Mouse (Mus musculus) thymus, adult 18-20 months (tissue): ENCODE measurements around the gene Lrrk1.

Source experiments
- DNase-seq, 2 experiments: peaks; one replicate each; pipeline ENCODE4 v3.0.0; 2022; ENCODE audit warnings: mixed read lengths in 2 of 2

Lrrk1 gene

DNA sequence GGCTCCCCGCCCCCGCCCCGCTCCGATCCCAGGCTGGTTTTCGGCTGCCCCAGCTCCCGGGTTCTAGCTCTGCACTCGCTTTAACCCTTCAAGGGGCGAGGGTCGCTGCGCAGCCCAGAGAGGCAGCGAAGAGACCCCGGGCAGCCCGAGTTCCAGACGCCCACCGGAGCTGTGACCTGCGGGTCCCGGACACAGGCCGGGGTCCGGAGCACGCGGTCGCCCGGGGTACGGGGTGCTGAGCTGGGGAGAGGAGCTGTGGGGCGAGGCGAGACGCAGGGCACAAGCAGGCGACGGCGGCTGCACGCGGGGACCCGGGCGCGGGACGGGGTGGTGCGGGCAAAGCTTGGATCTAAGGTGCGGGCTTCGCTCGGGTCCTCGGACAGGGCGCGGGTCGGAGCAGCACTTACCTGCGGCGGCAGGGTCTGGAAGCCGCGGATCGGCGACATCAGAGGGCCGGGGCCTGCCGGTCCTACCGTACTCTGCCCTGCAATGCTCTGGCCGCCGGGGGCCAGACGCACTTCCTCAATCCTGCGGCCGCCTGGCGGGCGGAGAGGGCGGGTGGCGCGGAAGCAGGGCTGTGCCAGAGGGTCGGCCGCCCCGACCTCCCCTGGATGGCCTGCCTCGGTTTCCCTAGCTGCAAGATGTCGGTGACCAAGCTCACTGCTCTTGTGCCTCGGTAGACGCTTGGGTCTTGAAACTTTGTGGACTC, at the start of gene Lrrk1:
Lrrk1 (minus strand) TSS at position 538 of the 709 bp plus-strand sequence.
- no peak for DNase-seq

DNA sequence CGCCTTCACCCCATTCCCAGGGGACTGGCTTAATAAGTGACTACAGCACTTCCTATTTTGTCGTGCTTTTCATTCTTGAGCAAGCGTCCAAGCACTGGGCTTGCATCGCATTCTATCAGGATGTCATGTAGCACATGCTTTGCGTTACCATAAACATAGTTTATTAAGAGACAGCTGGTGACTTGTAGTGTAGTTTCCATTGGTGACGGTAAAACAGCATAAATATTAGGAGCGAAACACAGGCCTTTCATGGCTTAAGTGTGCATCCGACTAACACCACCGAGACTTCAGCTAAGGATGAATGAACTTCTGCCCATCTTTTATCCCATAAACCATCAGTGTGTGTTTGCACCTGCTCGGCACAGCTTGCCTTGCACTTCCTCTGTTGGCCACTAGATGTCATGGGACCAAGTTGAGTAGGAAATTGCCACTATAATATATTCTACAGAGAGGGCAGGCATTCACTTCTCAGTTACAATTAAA, 46.3 kb upstream of the Lrrk1 start:
- no peak for DNase-seq

DNA sequence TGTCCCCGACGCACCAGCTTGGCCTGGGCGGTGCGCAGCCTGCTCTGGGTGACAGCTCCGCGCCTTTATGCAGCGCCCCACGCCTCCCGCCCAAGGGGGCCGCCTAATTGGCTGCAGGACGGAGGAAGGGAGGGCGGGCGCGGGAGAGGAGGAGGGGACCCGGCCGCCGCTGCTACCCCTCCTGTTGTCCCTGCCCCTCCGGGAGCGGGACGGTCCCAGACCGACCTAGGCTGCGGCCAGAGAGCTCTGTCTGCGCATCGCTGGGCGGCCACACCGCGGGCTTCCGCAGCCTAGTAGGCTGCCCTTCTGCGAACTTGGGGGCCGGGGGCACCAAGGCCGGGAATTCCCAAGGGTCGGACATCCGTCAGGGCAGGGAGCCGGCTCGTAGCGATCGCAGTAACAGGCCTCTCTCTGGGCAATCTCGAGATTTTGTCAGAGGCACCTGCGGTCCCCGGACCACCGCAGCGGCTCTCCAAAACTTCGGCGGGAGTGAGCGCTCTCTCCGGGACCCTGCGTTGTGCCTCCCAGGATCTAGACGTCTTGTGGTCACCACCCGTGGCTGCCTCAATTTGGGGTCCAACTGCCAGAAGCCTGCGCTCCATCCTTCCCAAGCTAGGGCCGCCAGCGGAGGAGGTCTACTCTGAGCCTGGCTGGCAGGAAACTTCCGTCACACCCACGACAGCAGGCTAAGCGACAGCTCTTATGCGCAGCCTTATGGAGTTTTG, 39.4 kb upstream of the Lrrk1 start, which contains the start of gene Aldh1a3:
Aldh1a3 (minus strand) TSS at position 81 of the 725 bp plus-strand sequence.
- no peak for DNase-seq

DNA sequence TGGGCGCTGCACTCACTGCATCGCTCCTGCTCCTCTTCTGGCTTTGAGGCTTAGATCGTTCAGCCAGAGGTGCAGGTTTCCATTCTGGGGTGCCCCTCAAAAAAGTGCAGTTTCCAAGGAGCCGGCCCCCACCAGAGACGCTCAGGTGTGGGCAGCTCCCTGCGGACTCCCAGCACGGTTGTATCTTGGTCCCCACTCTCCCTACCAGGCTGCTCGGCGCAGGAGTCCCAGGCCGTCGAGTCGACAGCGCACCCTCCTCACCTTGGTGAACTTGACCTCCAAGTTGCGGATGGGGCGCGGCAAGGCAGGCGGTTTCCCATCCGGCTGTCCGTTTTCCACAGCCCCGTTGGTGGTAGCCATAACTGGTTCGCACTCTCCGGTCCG, 38.9 kb upstream of the Lrrk1 start:
- DNase-seq = no peak

DNA sequence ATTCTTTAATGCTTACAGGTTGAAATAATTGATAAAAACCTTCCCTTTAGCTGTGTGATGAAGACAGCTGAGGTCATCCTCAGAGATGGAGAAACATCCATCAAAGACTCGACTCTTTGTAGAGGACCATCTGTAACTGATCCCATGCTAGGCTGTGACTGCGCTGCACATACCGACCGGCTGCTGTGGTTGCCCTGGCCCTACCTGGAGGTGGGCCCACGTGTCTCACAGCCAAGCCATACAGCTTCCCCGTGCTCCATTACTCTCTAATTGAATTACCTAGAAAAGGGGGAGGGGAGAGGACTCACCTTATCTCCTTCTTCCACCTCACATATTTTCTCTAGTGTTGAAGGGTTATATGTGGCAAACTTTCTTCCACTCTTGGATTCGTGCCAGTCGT, 33.8 kb upstream of the Lrrk1 start:
- DNase-seq = no peak

DNA sequence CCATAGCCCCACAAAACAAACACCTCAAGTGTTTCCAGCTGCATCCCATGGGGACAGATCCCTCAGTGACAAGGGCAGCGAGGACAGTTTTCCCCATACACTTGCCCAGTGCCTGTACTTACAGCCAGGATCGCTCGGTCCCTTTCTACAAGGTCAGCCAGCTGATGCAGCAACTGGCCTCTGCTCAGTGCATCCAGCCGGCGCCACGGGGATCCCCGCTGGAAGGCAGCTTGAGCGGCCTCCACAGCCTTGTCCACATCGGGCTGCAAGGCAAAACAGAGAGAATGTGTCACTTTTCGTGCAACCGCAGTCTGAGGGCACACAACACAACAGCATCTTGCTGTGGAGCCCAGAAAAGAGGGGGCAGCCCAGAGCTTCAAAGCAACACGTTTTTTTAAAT, 30.8 kb upstream of the Lrrk1 start:
- DNase-seq = no peak

DNA sequence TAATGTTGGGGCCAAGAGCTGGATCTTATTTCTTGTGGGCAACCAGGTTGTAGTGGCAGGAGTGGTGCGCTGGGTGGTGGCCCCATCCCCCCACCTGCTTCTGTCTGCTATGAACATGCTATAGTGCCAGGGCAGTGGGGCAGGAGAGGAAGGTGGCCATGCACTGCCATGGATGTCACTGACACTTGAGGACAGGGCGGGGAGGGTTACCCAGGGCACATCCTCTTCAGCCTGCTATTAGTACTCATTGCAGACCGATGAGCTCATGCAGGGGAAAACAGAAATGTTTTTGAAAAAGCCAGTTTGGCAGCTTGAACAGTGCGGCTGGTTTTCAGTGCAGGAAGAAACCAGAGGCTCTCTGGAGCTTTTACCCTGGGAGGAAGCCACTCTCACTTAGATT, 28.7 kb upstream of the Lrrk1 start:
- no peak for DNase-seq

DNA sequence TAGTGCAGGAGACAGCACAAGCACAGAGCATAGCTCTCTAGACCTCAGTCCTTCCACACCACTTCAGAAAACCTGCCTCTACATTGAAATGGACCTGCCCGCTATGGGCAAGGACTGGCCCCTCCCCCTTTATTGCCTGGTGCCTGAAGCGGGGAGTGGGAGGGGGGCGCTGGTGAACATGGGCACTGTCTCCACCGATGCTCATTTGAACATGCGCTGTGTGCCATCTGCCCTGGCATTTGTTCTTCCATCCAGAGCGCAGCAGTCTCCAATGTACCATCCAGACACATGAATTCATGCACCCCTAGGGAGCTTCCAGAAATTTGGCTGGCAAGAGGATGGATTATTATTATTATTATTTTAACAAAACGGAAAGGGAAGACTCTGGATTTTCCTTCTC, 24.9 kb upstream of the Lrrk1 start:
- no peak for DNase-seq

DNA sequence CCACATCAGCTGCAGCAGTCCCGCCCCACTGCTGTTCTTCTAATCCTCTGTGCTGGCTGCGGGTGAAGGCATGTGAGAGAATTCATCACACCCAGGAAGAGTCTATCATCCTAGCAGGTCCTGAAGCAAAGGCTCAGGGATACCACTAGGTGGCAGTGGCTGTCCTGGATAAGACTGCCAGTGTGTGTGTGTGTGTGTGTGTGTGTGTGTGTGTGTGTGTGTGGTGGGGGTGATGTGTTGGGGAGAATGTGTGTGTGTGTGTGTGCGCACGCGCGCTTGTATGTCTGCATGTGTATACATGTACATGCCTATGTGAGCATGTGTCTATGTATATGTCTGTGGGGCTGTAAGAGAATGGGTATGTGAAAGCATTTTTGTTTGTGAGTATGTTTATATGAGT, 21.3 kb upstream of the Lrrk1 start:
- no peak for DNase-seq

DNA sequence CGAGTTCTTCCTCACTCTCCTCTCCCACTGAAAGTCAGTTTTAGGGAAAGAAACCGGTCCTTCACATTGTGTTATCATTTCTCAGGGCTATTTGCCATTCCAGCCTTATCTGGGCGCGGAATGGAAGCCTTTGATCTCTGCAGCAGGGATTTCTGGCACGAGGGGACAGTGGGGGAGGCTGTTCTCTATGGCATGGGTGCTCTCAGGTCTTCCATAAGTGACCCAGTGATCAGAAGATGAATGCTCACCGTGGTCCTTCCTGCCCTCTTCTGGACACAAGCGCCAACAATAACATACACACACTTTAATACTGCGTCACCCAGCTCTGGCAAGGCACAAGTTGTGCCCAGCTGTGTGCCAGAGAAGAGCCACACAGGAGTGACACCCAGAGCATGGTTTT, 18.8 kb upstream of the Lrrk1 start:
- DNase-seq = no peak

DNA sequence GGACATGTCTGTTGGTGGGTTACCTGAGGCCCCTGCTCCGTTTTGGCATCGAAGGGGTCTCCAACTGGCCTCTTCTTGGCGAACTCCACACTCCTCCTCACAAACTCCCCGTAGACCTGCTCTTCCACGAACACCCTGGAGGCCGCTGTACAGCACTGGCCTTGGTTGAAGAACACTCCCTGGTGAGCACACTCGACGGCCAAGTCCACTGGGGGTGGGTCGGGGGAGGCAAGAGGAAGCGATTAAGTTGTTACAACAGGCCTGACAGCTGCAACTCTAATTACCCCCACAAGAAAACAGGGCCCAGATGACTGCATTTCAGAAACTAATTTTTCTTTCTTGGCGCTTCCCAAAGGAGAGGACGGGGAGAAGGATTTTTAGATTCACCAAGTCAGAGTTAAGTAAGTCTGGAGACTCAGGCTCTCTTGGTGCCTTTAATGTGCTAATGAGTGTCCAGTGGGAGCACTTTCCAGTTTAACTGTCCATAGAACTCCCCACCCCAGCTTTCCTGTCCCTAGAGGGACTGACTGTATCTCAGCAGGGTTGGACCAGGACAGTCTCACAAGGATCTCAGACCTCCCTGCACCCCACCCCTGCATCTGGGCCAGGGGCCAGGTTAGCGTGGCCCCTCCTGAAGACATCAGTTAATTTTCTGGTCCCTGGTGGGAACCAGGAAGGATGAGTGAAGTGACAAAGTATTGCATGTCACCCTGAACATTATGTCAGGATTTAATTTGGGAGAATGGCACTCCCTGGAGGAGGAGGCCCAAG, 18.0 kb upstream of the Lrrk1 start:
- DNase-seq = no peak

DNA sequence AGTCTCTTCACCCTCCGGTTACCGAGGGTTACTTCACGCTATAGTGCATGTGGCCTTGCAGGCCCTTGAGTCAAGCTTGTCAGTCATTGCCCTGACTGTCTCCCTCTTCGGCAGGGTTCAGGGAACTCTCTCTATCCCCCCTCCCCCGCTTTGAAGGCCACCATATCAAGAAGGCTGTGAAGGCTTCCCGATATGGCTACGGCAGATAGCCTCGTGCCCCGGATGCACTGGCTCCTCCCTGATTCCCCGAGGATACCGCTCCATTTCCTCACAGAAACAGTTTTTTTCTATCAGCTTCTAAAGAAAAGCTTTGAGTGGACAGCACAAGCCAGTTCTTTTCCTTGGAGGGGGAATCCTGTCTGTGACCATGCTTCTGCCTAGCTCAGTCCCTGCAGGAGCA, 17.4 kb upstream of the Lrrk1 start:
- DNase-seq = no peak

DNA sequence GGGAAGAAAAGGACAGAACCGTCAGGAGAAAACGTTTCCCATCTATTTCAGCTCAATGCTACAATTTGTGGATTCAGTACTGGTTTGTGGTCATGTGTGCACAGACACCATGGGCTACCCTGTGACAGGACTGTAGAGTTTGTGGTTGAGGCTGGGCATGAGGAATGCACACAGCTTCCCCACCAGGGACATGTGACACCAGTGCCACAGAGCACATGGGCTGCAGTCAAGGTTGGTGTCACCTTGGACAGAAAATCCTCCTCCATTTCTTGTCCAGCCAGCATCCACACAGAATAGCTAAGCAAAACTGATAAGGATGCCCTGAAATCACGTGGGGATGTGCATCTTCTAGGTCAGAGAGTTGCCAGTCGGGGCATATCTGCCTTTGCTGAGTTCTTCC, 16.7 kb upstream of the Lrrk1 start:
- no peak for DNase-seq

DNA sequence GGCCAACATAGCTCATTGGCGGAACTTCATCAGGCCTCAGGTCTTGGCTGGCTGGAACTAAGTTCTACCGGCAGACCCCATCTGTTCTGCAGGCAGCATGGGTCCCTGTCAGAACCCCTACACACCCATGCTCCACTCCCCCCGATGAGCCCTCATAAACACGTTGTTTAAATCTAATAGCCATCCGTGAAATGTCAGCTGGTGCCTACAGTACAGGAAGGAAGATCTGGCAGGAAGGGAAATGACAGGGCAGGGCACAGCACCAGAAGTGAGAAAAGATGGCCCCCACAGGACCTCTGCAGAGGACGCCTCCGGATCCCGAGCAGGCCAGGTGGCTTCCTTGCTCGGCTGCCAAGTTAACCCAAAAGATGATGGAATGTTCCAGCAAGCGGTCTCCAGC, 16.0 kb upstream of the Lrrk1 start:
- no peak for DNase-seq

DNA sequence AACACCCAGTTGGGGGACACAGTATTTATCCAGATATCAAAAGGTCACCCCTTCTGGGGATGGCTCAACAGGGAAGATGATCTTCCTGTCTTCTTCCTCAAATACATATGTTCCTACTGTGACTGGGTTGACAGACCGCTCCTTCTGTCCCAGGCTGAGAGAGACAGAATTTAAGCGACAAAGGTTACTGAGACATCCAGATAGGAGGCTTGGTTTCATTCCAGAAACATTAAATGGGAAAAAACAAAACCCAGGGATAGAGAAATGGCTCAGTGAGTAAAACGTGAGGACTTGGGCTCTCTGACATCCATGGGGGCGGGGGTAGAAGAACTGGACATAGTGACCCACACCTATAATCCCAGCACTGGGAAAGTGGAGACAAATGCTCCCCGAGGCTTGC, 14.7 kb upstream of the Lrrk1 start:
- no peak for DNase-seq

DNA sequence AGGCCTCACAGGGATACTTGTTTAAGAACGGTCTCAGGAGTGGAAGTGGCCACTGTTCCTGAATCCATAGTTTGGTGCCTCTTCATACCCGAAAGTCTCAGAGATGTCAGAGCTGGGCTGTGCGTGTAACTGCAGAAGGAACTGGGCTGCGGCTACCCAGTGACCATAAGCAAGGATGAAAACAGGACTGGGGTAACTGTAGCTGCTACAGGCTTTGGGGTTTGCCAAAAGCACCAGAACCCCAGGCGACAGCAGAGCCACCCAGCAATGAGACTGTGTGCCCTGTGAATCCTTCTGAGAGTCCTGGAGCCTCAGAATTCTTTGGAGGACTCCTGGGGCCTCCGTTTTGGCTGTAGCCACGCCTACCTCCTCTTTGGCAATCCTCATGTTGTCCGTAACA, 13.5 kb upstream of the Lrrk1 start:
- no peak for DNase-seq

DNA sequence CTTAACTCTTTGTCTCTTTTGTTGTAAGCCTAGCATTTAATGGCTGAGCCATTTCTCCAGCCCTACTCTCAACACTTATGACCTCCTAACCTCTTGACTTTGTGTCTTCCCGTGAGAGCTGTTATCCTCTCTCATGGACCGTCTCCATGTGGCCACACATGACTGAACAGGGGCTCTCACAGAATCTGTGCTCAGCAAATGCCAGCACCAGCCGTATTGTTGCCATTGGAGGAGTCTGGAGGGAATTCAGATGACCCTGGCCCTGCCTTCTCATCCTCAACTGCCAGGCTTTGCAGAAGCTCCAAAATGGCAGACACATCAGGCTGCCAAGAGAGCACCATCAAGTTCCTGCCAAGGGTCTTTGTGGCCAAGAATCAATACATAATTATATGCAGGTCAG, 9.1 kb upstream of the Lrrk1 start:
- DNase-seq = no peak

DNA sequence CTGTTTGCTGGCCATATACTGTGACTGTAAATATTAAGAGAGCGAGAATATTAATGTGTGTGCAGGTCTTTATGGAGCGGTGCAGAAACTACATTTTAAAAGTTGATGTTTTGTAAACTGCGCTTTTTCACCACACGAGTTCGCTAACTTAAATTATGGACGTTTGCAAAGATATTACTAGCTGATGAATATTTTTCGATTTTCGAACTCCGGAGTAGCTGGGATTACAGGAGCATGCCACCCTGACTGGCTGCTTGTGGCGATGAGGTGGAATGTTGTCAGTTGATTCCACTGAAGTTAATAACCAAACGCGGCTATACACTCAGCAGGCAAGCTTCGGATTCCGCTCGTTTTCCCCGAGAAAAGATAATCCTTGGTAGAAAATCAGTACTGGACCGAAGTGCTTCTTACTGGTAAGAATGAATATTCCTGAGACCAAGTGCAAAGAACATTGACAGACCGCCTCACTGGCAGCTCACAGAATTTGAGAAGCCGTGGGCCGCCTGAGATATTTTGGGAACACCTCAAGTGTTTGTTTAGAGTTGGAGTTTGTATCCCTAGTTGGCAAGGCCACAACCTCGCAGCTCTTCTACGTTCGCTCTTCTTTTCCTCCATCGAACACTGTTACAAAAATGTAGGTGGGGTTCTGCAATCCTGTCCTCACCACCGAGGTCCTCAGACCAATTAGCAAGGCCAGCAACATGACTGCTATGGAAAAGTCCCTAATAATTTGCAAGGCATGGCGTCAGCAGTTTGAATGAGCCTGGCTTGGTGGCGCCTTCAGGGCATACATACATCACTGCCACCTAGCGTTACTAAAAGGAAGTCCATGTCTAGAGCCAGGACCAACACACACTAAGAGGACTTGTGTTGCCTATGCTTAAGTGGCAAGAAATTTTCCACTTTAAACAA, 727 bp upstream of the Lrrk1 start:
- peak; percentile 4 to 5 for DNase-seq

DNA sequence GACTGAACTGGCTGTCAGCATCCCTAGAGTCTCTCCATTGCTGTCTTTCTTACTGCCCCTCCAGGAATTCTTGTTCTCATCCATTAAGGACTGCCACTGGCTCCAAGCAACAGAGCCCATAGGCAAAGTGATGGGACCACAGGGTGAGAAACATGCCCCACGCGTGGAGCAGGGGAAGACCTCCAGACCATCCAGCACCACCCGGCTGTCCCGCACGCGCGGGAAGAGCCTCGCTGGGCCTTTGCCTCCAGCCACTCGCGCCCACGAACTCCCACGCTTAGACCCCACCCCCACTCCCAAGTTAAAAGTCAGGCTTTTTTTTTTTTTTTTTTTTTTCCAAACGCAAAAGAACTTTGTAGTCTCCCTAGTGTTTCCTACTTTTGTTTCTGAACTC, 734 bp downstream of the Lrrk1 start:
- no peak for DNase-seq

DNA sequence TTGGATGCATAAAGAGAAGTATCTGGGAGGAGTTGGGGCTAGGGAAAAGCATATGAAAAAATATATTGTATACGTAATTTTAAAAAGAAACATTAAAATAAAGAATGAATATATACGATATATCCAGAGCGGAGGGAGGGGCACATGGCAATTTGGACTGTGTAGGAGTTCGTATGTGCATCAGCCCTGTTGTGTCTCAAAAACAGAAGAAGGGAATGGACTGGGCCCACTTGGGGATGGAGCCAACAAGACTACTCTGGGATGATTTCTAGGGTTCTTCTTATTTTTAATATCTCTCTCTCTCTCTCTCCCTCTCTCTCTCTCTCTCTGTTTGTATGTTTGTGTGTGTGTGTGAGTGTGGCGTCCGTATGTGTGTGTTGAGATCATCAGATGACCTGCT, 1.7 kb downstream of the Lrrk1 start:
- DNase-seq = no peak

DNA sequence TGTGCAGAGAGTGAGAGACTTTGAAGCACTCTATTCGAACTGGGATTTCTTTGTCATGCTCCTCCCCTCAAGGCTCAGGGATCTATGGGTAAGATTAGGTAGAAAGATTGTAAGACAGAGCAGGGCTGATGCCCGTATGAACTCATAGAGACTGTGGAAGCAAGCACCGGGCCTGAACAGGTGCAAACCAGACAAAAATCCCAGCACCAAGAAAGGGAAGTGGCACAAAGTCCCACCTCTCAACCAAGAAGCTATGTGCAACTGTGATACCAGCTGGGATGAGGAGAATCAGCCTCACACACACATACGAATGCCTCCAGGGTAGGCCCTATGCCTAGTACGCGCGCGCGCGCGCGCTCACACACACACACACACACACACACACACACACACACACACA, 2.3 kb downstream of the Lrrk1 start:
- DNase-seq = no peak

DNA sequence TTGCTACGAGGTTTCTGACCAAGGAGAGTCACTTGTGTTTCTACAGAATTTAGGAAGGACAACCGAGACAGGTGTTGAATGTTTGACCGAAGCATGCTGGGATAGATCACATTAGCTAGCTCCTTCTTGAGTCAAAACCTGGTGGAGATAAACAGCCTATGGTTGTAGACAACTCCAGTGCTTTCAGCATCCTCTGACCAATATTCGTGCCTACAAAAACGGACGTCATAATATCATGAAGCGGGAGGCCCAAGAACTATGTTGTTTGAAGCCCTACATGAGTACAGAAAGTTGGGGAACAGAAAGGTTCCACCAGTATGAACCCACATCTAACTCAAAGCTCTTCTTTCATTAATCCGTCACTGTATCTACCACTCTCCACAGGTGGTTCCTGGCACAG, 3.3 kb downstream of the Lrrk1 start:
- DNase-seq = no peak

DNA sequence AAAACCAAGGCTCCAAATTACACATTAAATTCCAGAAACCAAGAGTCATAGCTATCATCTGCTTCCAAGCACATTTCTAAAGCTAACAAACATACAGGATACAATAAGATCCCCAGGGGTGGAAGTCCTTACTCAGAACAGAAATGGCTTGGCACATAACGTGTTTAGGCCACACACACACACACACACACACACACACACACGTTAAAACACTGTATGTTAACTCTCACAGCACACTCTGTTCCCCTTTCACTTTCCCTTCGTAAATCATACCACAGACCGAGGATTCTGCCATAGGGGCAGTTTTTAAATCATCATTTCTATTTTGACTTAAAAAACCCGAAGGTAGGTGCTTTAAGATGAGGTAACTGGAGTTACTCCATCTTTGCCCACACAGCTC, 3.9 kb downstream of the Lrrk1 start:
- DNase-seq = no peak
